Mouse (Mus musculus): ENCODE results near the gene Shisal2a.

DNA sequence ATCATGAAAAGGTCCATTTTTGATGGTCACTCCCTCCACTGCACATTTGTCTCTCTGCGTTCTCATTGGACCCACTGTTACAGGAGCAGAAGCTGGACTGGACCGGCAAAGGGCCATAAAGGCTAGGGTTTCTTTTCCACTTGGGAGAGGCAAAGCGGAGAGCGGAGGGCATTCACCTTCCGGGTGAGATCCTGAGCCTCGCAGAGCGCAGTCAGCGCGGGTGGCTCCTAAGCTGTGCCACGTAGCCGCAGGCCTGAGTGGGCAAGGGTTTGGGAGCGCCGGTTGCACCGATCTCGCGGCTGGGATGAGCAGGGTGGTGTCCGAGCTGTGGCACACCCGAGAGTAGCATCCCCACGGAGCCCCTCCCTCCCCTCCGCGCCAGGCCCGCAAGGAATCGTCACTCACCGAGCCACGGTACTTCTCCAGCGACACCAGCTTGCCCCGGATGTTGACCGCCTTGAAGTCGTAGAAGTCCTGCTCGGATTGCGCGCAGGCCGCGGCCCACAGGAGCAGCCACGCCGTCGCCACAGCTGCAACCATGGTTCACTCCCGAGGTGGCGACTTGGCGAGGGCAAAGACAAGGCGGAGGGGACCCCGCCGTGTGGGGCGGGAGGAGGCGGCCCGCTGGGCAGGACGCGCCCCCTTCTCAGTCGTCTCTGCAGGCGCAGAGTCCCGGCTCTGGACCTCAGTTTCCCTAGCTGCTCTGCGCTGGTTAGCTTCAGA, 23.1 kb upstream of the Shisal2a start:
- TF ChIP-seq CTCF (conservative IDR thresholded peaks at IDR 0.05 in 1 of 2, IDR thresholded peaks at IDR 0.05 in 1 of 2; ENCODE audit: low read depth in 2 of 2, low read length in 2 of 2), result no peak
- no peak for TF ChIP-seq MAFK (IDR thresholded peaks at IDR 0.05; ENCODE audit: insufficient replicate concordance, low read length)
- no peak for TF ChIP-seq UBTF (IDR thresholded peaks at IDR 0.05; ENCODE audit: low read depth, low read length)

Measured in CH12.LX (cell line).